Mouse (Mus musculus) Patski (cell line): Measurements from ENCODE around the gene Kif23. TPM values are rescaled to one million over a fixed set of nuclear protein-coding genes. Genes with fewer than 3 reads are reported as not detected.

ENCODE experiments used
- ATAC-seq: fragments of 100-300 bp; one replicate; pipeline ENCODE4 v1.8.0; 2021
- CTCF ChIA-PET: fragments of 350-600 bp; sonication (Branson Sonifier 250); formaldehyde crosslinking; loops from one replicate; lab custom pipeline; 2022; ENCODE audit warnings: inconsistent platforms; lab: Charles Lee
- POLR2A ChIA-PET: fragments of 350-600 bp; sonication (Branson Sonifier 250); formaldehyde crosslinking; loops from one replicate; lab custom pipeline; 2022; ENCODE audit warnings: antibody characterized with exemption, inconsistent platforms; lab: Charles Lee
- DNase-seq: peaks from one replicate; pipeline ENCODE4 v3.0.0-alpha.2; 2011; ENCODE audit warnings: low read depth, low spot score
- H3K27me3 ChIP-seq: fragments of 371-371 bp; one replicate; pipeline ENCODE4 v1.5.1; 2021
- CTCF ChIP-seq: fragments of 100-300 bp; IDR thresholded peaks from one replicate; pipeline ENCODE4 v1.5.1; 2021
- in situ Hi-C: fragments of 300-500 bp; cut with MboI; formaldehyde crosslinking; loops from 3 replicates; pipeline ENCODE4 v1.11.1; 2018; ENCODE audit warnings: low pct_unique_long_range_greater_than_20kb, mixed read lengths
- polyA plus RNA-seq: library from polyadenylated mRNA; unstranded; gene quantifications from one replicate; pipeline ENCODE4 v1.2.3, GENCODE M21; 2021

Kif23 gene
- polyA plus RNA-seq, 1 experiment from 2014 or later = 76.6 TPM

GRCm38 (mm10) chr9:61907621-61908295 is 38.8 kb downstream of the Kif23 start:
- no peak for TF ChIP-seq CTCF
- DNase-seq = no peak
- H3K27me3 ChIP-seq = no peaks in the 10 kb centered on the region
- ChIA-PET CTCF (no interaction called here), POLR2A (no interaction called here)
- no peak for ATAC-seq
- in situ Hi-C loops = no loop called here

GRCm38 (mm10) chr9:61906912-61907311 is 39.7 kb downstream of the Kif23 start:
- DNase-seq = no peak
- no peak for TF ChIP-seq CTCF
- in situ Hi-C loops = no loop called here

GRCm38 (mm10) chr9:61905576-61905975 is 41.0 kb downstream of the Kif23 start:
- no peak for ATAC-seq
- CTCF ChIA-PET = no interaction called here
- DNase-seq = no peak
- POLR2A ChIA-PET = no interaction called here
- in situ Hi-C loops = no loop called here
- TF ChIP-seq CTCF = no peak
- H3K27me3 ChIP-seq = peaks cover 4% of the 10 kb centered on the region

More at GRCm38 (mm10) chr9:61906912-61907311, 39.7 kb downstream of the Kif23 start:
- peaks cover 4% of the 10 kb centered on the region for H3K27me3 ChIP-seq
- POLR2A ChIA-PET = no interaction called here
- ATAC-seq = no peak
- CTCF ChIA-PET = no interaction called here

GRCm38 (mm10) chr9:61904201-61904600 is 42.4 kb downstream of the Kif23 start:
- DNase-seq (no peak), ATAC-seq (no peak)
- TF ChIP-seq CTCF = no peak
- ChIA-PET CTCF (interaction anchor here (1.8 kb wide), 1 partner anchor 10 kb away, joined by 4 read pairs; the partner anchor contains the start of gene Rplp1), POLR2A (interaction anchor here (1.2 kb wide), 1 partner anchor 9 kb away, joined by 4 read pairs; the partner anchor contains the start of gene Rplp1)
- H3K27me3 ChIP-seq = peaks cover 4% of the 10 kb centered on the region
- in situ Hi-C loops = no loop called here

- in situ Hi-C loops = no loop called here
- POLR2A ChIA-PET = no interaction called here
- H3K27me3 ChIP-seq = peaks cover 4% of the 10 kb centered on the region
- no peak for ATAC-seq
- DNase-seq = no peak
- TF ChIP-seq CTCF = no peak
- CTCF ChIA-PET = no interaction called here
Measured at GRCm38 (mm10) chr9:61902445-61902844, 44.1 kb downstream of the Kif23 start.

- TF ChIP-seq CTCF = no peak
- DNase-seq = no peak
- H3K27me3 ChIP-seq = peaks cover 4% of the 10 kb centered on the region
- in situ Hi-C loops = no loop called here
- ATAC-seq = no peak
- ChIA-PET POLR2A (no interaction called here), CTCF (no interaction called here)
Measured at GRCm38 (mm10) chr9:61901574-61901973, 45.0 kb downstream of the Kif23 start.

GRCm38 (mm10) chr9:61899804-61900203 is 46.8 kb downstream of the Kif23 start:
- peak; percentile 95 for TF ChIP-seq CTCF
- peaks cover 4% of the 10 kb centered on the region for H3K27me3 ChIP-seq
- CTCF ChIA-PET = no interaction called here
- POLR2A ChIA-PET = no interaction called here
- DNase-seq (no peak), ATAC-seq (no peak)
- in situ Hi-C loops = loop anchor here (5.0 to 10.0 kb wide), 2 partner anchors 865 to 1003 kb away; no protein-coding TSS in a partner anchor

GRCm38 (mm10) chr9:61898401-61898800 is 48.2 kb downstream of the Kif23 start:
- in situ Hi-C loops = loop anchor here (5.0 to 10.0 kb wide), 2 partner anchors 864 to 1001 kb away; no protein-coding TSS in a partner anchor
- DNase-seq = no peak

GRCm38 (mm10) chr9:61895014-61895413 is 51.6 kb downstream of the Kif23 start:
- in situ Hi-C loops = loop anchor here (5.0 to 10.0 kb wide), 2 partner anchors 860 to 998 kb away; no protein-coding TSS in a partner anchor
- ChIA-PET POLR2A (no interaction called here), CTCF (interaction anchor here (1.0 kb wide), 1 partner anchor 27 kb away, joined by 3 read pairs; no protein-coding TSS in a partner anchor)
- H3K27me3 ChIP-seq = no peaks in the 10 kb centered on the region
- no peak for TF ChIP-seq CTCF
- no peak for DNase-seq
- no peak for ATAC-seq

More at GRCm38 (mm10) chr9:61898401-61898800, 48.2 kb downstream of the Kif23 start:
- POLR2A ChIA-PET = no interaction called here
- ATAC-seq = no peak
- peaks cover 4% of the 10 kb centered on the region for H3K27me3 ChIP-seq
- CTCF ChIA-PET = interaction anchor here (0.9 to 2.0 kb wide), 7 partner anchors 11 to 530 kb away, joined by 3 to 6 read pairs (median 3); no protein-coding TSS in a partner anchor
- TF ChIP-seq CTCF = peak; percentile 92

GRCm38 (mm10) chr9:61889855-61890254 is 56.7 kb downstream of the Kif23 start:
- no peak for DNase-seq
- in situ Hi-C loops = loop anchor here (10.0 kb wide), 1 partner anchor 855 kb away; no protein-coding TSS in a partner anchor
- no peak for TF ChIP-seq CTCF
- POLR2A ChIA-PET = no interaction called here
- ATAC-seq = no peak
- CTCF ChIA-PET = no interaction called here
- H3K27me3 ChIP-seq = no peaks in the 10 kb centered on the region
